Mouse (Mus musculus) gastrocnemius, adult 8-10 months (tissue): ENCODE data around the gene Aldh9a1. TPM values are rescaled to one million over a fixed set of nuclear protein-coding genes. Genes with fewer than 3 reads are reported as not detected.

ENCODE experiments used
- DNase-seq, 2 experiments: peaks; one replicate each; pipeline ENCODE4 v3.0.0; 2022; ENCODE audit warnings: low spot score in 2 of 2
- total RNA-seq, 4 experiments: library from RNA; stranded (reverse); gene quantifications; 2 replicates each; pipeline ENCODE4 v1.2.4; 2022

The Aldh9a1 gene
- total RNA-seq, 4 experiments from 2014 or later = 1.5 to 4.5 (median 3.4) TPM

DNA sequence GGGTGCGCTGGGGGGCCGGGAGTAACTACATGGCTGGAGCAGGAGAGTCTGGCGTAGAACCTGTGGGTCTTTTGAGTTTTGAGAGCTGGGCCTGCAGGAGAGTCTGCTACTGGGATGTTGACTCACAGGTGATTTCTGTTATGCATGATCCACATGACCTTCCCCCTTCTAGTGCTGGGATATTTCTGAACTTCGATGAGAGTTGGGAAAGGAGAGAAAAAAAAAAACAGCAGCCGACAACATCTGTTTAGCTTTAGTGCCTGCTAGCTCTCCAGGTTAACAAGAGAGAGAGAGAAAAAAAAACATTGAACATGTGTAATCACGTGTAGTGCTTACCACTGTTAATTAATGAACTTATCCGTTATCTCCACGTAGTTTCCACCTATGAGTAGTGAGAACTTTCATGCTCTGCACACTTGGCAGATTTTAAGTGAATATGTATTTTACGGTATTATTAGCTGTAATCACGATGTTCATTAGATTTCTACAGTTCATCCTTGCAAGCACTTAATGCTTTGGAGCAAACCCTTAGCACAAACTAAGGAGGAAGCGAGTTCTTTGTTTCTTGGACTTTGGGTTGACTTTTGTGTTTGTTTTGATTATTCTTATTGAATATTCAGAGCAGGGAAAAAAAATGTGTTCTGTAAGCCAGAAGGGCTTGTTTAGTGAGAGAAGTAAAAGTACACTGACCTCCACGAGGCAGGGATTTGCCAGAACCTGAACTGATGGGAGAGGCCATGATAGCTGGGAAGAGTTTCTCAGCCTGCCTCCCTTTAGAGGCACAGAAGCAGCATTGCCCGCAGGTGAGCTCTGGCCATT lies 1.0 kb downstream of the Aldh9a1 start:
- DNase-seq = no peak

DNA sequence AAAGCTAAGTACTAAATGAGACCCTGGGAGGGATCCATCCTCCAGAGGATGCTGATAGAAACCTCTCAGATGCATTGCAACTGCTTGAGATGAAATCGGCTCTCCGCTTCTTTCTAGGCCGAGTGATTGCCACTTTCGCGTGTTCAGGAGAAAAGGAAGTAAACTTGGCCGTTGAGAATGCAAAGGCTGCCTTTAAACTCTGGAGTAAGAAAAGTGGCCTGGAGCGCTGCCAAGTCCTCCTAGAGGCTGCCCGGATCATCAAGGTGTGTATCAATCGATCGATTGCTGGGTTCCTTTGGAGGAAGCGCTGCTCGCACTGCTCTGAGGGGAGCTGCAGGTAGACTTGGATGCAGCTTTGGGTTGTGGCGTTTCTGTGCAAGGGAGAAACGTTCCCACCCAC lies 2.6 kb downstream of the Aldh9a1 start:
- no peak for DNase-seq

DNA sequence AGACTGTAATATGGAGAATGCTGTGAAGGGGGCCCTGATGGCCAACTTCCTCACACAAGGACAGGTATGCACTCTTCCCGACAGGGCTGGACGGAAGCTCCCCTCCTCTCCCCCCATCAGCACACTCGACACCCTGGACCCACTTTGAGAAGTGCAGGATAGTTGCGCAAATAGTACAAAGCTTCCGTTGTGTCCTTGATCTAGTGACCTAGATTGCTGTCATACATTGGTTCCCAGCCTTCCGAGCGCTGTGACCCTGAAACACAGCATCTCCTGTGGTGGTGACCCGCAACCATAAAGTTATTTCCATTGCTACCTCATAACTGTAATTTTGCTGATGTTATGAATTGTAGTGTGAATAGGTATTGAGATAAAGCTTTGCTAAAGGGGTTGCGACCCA lies 7.6 kb downstream of the Aldh9a1 start:
- no peak for DNase-seq

DNA sequence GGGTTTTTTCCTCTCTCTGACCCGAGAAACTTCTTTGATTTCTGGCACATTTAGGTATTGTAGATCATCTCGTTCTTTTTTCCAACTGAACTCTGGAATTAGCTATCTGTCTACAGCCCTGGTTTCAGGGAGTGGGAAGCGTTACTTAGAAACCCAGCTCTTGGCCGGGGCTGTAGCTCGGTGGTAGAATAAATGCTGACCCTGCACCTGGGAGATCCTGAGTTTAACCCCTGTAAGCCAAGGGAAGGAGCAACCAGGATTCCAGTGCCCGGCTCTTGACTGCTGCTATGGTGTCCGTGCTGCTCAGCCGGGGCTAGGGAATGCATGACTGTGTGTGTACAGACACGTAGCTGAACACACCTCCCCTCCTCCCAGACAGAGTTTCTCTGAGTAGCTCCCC lies 8.9 kb downstream of the Aldh9a1 start:
- no peak for DNase-seq

DNA sequence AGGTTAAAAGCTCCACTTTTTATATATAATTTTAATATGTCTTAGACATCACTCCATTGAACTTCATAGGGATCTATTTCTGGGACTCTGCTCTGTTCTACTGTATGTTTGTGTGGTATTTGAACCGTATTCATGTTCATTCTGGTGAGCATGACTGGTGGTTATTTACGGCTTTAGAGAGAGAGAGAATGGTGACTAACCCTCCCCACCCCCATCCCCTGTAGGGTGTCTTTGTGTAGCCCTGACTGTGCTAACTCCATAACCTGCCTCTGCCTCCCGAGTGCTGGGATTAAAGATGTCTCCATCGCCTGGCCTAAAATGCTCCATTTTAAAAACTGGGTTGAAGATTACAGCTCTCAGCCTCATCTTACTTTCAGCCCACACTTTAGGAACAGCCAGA lies 10.5 kb downstream of the Aldh9a1 start:
- DNase-seq = no peak

DNA sequence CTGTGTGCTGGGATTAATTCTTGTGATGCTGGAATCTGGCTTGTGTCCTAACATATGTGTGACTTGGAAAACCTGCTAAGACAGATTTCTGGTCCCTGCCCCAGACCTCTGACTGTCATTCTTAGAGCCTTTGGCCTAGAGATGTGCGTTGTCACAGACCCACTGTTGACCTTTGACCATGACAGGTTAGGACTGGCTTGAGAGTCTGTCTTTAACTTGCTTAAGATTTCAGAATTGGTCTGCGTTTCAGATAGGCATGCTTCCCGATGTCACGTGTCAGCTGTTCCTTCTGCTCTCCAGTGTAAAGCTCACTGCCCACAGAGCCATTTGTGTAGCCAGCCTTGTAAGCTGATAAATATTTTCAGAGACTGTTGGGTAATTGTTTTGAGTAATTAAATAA lies 13.0 kb downstream of the Aldh9a1 start:
- DNase-seq = no peak

DNA sequence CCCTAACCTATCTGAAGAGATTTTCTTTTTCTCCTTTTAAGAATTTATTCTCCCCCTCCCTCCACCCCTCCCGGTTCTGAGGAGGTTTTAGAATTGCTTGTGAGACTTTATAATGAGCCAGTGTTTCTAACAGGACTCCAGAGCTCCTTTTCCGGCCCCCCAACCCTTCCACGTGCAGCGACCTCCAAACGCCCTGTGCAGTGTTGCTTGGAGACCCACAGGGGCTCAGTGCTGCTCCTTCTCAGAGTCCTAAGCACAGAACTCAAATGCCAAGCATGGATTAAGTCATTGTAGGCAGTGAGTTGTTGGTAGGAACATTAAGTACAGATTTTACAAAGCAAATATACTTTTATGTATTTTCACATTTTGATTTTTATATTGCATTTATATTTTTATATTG lies 13.5 kb downstream of the Aldh9a1 start:
- no peak for DNase-seq

DNA sequence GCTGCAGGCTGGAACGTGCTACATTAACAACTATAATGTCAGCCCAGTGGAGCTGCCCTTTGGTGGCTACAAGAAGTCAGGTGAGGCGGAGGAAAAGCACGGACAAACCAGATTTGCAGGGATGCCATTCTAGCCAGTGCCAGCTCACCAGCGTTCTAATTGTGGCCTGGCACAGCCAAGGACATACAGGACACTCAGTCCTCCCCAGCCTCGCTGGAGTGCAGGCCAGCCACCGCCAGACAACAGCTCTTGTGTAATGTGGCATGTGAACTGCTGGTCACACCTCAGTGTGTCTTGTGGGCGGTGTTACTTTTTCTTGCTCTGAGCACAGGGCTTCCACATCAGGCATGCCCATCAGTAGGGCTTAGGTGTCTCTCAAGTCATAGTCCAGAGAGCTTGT lies 16.0 kb downstream of the Aldh9a1 start:
- DNase-seq = peak; percentile 12 to 16

DNA sequence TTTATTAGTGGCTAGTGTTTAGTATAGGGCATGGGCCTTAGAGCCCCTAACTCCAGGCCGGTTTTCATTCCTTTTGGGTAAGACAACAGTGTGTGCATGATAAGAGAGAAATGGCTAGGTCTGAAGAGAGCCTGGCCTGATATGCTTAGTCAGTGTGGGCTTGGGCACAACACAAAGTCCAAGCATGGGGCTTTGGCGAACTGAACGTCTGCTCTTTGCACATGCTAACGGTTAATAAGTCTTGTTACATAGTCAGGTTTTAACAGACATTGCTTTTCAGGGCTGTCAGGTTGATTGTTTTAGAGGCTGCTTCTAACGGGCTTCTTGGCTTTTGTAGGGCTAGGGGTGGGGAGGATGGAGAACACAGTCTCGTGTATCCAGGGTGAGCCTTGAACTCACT lies 16.8 kb downstream of the Aldh9a1 start:
- no peak for DNase-seq

DNA sequence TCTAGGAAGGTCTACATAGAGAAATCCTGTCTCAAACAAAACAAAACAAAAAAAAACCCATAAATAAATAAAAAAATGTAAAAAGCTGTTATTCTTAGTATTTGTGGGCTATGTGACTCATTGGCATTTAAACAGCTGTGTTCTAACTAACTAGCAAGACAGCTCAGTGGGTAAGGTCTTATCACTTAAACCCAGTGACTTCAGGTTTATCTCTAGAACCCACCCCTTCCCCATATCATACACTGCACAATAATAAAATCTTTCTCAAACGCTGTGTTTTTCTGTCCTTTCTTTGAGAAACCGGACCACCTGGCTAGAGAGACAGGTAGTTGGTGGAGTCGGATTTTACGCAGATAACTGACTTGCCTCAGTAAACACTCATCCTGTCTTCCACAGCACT lies 18.2 kb downstream of the Aldh9a1 start:
- DNase-seq = no peak

DNA sequence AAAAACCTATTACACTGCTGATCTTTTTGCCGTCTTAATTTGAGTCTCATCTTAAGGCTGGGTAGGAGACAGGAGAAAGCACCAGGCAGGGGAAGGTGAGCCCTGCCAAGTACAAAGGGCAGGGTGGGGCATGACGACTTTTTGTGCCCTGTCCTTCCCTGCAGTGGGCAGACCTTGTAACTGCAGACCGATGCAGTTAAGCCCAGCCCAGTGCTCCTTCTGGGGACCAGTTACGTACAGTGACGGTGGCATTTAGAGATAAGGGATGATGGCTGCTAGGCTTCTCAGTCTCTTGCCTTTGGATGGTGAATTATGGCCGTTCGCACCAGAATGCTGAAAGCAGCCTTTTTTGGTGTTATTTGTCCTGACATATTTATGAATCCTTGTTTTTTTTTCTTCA lies 18.7 kb downstream of the Aldh9a1 start:
- DNase-seq = no peak

DNA sequence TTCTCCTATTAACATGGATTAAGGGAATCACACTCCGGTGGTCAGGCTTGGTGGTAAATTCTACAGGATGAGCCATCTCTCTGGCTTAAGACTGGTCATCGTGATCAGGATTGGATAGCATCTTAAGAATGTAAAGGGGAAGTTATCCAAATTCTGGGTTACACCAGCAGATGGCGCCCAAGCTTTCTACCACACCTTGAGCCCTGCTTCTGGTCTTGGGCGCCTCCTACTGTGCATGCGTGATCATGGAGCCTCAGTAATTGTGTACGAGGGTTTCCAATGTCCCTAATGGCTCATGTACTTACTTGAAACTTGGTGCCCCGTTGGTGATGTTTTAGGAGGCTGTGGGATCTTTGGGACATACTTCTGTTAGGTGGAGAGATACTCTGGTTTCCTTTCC lies 20.1 kb downstream of the Aldh9a1 start:
- DNase-seq = peak; percentile 83 to 87

DNA sequence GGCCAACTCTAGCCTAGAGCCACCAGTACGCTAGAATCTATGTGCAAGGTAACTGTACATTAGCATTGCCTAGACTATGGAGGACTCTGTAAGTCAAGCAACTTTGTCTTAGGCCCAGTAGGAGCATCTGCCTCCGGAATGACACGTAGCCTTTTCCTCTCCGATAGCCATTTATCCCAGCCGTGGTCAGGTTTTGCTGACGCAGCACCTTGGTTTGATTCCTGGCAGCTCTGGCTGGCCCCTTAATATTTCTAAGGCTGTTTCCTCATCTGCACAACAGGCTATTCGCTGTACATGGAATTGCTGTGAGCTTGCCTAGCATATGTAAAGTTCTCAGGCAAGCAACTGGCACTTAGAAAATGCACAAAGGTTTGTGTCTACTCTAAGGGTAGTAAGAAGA lies 22.9 kb downstream of the Aldh9a1 start:
- DNase-seq = no peak

DNA sequence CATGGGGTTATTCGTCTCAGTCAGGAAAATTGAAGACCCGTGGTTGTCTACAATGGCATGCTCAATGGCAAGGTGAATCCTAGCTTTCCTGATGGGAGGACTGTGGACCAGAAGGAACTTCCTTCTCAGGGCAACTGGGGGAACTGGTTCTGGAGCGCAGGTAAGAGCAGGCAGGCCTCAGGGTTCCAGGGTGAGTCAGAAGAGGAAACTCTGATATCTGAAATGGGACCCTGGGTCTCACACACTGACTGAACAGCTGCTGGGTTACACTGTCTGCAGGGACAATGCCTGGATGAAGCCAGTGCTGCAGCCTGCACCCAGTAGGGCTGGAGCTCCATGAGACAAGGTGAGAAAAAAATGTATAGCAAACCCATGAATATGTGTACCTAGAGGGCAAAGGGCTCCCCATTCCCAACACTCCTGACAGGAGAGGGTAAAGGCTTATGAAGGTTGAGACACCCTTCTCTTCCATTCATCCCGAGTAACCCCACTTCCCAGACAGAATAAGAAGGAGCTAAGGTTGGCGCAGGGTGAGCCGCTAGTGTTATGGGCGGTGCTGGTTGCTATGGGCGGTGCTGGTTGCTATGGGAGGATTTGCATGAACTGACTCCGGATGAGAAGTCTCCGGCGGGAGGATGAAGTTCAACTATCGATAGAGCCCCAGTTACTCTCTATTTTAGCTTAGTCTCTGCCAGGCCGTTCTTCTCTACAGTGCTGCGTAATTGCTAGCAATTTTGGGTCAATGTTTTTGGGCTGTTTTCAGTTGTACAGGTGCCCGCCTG lies 24.4 kb downstream of the Aldh9a1 start:
- DNase-seq = no peak

DNA sequence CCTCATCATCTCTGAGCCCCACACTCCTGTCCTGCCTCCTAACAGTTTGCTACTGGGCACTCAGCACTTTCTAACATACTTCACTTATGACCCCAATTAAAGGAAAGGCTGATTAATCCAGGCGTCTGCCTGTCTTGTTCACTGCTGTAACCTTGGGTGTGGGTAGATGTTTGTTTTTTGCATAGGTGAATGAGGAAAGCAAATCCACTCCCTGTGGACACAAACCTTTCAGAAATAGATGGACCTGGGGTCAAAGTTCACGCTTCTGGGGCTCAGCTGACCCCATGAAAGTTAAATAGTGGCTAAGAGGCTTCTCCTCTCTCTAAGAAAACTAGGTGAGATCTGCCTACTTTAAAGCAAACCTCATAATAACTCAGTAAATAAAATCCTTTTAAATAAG lies 25.2 kb downstream of the Aldh9a1 start:
- DNase-seq = no peak

DNA sequence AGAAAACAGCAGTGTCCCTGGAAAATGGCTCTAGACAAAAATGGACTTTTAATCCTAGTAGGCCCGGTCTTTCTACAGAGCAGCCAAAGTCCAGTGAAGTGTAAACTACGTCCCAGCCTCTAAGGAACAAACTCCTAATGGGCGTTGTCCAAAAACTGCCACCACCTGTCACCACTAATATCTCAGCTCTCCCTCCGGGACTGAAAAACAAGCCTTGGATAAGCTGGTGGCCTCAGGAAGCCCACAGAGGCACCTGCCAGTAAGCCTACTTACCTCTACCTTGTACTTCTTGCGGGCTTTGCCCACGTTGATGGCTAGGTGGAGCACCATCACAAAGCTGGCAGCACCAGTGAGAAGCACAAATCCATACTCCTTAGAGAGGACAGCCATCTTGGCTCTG lies 28.2 kb downstream of the Aldh9a1 start:
- DNase-seq = no peak

DNA sequence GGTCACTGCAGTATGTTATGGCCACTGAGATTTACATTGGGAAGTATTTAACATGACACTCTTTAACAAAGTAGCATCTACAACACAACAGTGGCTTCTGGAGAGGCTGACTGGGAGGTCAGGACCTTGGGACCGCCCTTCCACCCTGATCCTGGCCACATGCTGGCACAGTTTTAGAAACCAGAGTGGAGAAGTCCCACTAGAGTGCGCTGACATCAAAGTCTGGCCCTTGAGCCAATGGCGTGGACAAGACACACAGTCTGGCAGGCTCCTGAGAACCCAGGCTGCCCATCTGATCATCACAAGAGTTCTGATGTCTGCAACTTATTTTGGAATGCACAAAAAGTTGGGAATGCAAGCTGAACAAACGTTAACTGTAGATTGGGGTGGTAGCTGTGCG lies 30.0 kb downstream of the Aldh9a1 start:
- peak in 1 of 2 experiments; percentile 27 for DNase-seq

DNA sequence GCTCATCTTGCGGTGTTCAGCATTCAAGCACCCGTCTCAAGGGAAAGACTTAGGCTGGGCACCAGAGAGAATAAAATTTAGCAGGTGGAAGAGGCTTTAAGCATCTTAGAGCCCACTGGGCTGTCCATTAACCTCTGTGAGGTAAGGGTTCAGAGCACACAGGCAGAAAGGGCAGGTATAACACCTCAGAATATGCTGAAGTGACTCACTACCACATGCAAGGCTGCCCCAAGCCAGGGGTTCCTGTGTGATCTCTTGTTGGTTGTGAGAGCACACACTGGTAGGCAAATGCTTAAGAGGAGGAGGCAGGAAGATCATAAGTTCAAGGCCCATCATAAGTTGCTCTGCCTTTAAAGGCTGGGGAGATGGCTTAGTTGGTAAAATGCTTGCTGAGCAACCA lies 30.4 kb downstream of the Aldh9a1 start:
- DNase-seq = no peak

DNA sequence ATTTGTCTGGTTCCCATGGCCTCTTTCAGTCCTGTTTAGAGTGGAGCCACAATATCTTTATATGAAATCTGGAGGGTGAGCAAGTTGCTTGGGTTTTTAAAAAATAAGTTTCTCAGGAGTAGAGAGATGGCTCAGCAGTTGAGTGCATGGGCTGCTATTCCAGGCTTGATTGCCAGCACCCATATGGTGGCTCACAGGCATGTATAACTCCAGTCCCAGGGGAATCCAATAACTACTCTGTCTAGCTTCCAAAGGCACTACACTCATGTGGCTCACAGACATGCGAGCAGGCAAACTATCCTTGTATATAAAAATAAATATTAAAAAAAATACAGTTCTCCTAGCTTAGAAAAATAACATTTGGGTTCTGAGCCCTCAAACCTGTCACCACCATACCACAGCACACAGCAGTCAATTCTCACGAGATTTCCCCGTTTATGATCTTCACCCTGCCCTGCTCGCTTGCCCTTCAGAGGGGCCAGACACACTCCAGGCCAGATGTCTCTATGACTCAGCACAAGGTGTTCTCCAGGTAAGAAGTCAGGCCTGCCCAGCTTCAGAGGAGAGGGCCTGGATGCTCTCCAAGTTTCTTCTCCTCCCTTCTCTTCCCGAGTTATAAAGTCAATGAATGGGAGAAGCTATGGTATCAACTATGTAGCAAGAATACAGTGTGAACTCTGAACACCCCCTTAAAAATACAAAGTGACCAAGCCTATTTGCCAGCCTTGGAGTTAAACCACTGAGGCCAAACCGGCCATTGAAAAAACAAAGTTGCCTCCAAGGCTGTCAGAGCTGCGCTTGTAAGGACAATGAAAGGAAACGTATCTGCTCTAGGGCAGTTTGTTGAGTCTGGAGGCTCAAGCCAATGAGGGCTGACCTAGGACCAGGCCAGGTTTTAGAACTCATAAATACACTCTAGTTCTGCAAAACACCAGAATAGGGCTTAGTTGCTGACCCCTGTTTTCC lies 31.5 kb downstream of the Aldh9a1 start:
- DNase-seq = no peak

DNA sequence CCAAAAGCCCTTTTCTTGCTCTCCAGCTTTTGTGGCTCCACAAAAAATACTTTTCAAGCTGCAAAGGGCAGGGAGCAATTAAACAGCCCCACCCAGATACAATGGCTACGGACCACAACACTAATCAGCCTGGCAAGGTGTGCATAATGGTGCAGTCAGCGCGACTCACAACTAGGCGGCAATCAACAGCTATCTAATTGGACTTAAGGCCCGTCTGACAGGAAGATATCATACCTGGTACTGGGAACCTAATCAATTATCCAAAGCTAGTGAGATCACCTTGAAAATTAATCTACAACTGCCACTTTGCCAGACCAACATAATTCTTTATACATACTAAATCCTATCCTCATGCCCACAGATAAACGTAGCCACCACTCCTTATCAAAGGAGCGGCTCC lies 32.5 kb downstream of the Aldh9a1 start:
- DNase-seq = no peak

DNA sequence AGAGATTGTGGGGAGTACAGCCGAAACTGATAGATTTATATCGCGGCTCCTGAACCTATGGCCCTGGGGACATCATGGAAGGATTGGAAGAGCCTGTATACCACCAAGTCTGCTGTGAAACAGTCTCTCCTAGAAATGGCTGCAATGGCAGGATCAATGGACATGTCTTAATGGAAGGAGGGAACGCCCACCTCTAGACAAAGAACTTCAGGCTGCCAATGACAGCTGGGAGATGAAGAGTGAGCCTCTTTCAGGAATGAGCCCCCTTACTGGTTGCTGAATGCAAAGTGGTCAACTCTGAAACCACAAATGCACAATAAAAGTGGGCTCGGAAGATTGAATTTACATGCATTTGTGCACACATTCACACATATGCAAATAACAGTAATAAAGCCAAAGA lies 33.0 kb downstream of the Aldh9a1 start:
- no peak for DNase-seq

DNA sequence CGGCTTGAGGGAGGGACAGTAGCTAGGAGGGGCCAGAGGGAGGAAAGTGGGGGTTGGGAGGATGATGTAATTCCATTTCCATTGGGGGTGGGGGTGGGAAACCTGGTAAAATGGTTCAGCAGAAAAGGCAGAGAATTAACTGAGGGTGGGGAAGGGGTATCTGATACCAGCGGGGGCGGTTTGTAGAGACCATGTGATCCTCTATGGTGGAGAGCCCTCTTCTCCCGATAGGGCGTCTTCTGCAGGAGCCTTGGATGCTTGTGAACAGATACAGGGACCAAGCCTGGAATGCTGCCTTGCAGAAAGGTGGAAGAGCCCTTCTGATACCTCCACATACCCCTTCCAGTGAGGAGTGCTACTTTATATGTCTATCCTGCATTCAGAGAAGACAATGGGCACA lies 33.4 kb downstream of the Aldh9a1 start:
- DNase-seq = no peak
